Mouse (Mus musculus) heart, adult 2 months (tissue): ENCODE measurements around the gene Crabp1. TPM values are rescaled to one million over a fixed set of nuclear protein-coding genes. Genes with fewer than 3 reads are reported as not detected.

ENCODE experiments used
- DNase-seq, 2 experiments: peaks; one replicate each; pipeline ENCODE4 v3.0.0; 2021
- H3K27ac ChIP-seq: fragments of 200-600 bp; 2 replicates; pipeline ENCODE4 v1.8.1; 2022
- H3K27me3 ChIP-seq: fragments of 200-500 bp; 2 replicates; pipeline ENCODE4 v1.6.1; 2012; ENCODE audit warnings: mild to moderate bottlenecking, low read length, inconsistent platforms, mixed read lengths; ENCODE audit not compliant: control insufficient read depth, insufficient read depth
- H3K36me3 ChIP-seq: fragments of 200-500 bp; 2 replicates; pipeline ENCODE4 v1.6.1; 2012; ENCODE audit warnings: low read length, inconsistent platforms; ENCODE audit not compliant: control insufficient read depth, insufficient read depth
- H3K4me1 ChIP-seq: fragments of 200-500 bp; 2 replicates; pipeline ENCODE4 v1.6.1; 2011; ENCODE audit warnings: low read length; ENCODE audit not compliant: control insufficient read depth, insufficient read depth
- H3K4me3 ChIP-seq: fragments of 200-600 bp; 2 replicates; pipeline ENCODE4 v1.8.1; 2022
- H3K79me2 ChIP-seq: fragments of 200-500 bp; replicated peaks from 2 replicates; pipeline ENCODE4 v1.6.1; 2012; ENCODE audit warnings: mild to moderate bottlenecking, inconsistent platforms, low read length, moderate library complexity, mixed read lengths; ENCODE audit not compliant: control insufficient read depth, insufficient read depth
- H3K9ac ChIP-seq: fragments of 200-500 bp; 2 replicates; pipeline ENCODE4 v1.6.1; 2012; ENCODE audit warnings: low read depth, mild to moderate bottlenecking, control low read depth, inconsistent platforms, low read length, mixed read lengths
- CTCF ChIP-seq: fragments of 200-600 bp; IDR thresholded peaks from 2 replicates; pipeline ENCODE4 v1.8.1; 2022; ENCODE audit warnings: antibody characterized with exemption, mild to moderate bottlenecking, moderate library complexity
- EP300 ChIP-seq: fragments of 200-500 bp; IDR thresholded peaks from 2 replicates; pipeline ENCODE4 v1.6.1; 2011; ENCODE audit warnings: low read depth, low read length, control low read depth; ENCODE audit not compliant: insufficient read depth
- POLR2A ChIP-seq: fragments of 200-500 bp; IDR thresholded peaks from 2 replicates; pipeline ENCODE4 v1.6.1; 2011; ENCODE audit warnings: mild to moderate bottlenecking, low read depth, low read length, control low read depth; ENCODE audit not compliant: insufficient read depth
- WGBS: fragments of 180-500 bp; shearing (Covaris S2); methylation state at CpG from one replicate; pipeline ENCODE4 v1.1.7; 2018; 5-methylcytosine and 5-hydroxymethylcytosine counted together
- intact Hi-C: fragments of 180-260 bp; cut with DNase I; formaldehyde crosslinking; loops from one replicate; pipeline ENCODE4 v1.15.1; 2025
- long read RNA-seq: library from polyadenylated mRNA; stranded (forward); transcript quantifications from one replicate; pipeline ENCODE4 v2.0.0, GENCODE M21; 2021
- polyA plus RNA-seq: library from polyadenylated mRNA; depleted of rRNA; stranded (reverse); fragments of >200 nt; gene quantifications from 2 replicates; pipeline ENCODE4 v1.2.3, GENCODE M21; 2012; rRNA removed
- total RNA-seq, 2 experiments: library from RNA; stranded (reverse); gene quantifications; 2 replicates each; pipeline ENCODE4 v1.2.3; 2021

The Crabp1 gene
- total RNA-seq (not detected), polyA plus RNA-seq (0.23 TPM in 1 of 2 replicates, not detected in the other)
- long read RNA-seq, result 0 reads

DNA sequence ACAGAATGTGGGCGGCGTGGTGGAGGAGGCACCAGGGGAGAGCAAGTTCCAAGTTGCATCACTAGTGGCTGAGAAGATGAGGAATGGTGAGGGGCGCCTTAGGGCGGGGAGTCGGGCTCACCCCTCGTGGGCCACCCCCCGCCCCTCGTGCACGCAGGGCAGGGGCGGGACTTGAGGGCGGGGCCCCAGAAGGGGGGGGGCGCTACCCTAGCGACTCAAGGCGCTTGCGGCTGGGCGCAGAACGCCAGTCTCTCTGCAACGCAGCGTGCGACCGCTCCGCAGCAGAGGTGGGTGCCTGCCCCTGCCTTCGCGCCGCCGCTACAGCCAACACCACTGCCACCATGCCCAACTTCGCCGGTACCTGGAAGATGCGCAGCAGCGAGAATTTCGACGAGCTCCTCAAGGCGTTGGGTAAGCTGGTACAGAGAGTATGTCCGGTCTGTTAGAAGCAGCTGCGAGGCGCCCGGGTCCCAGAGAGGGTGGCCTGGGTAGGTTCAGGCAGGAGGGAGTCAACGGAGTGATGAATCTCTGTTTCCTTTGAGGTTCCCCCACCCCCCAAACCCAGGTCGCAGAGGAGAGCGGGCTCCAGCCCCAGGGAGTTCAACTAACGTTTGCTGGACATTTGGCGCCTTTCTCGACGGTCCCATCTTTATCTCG, at the start of gene Crabp1:
Crabp1 (plus strand) TSS at position 188 of the 657 bp plus-strand sequence.
- DNase-seq, result no peak
- Histone ChIP-seq H3K9ac (no peak within 1 kb of the TSS), H3K4me3 (no peak within 1 kb of the TSS), H3K4me1 (no peaks in the 10 kb centered on the region), H3K36me3 (no peaks in the 10 kb centered on the region), H3K79me2 (no peaks in the 10 kb centered on the region), H3K27ac (no peak within 1 kb of the TSS), H3K27me3 (peaks cover 6% of the 10 kb centered on the region)
- TF ChIP-seq CTCF (no peak), POLR2A (no peak), EP300 (no peak)
- 2% methylated on average over 45 of the region's 45 CpGs for WGBS
- intact Hi-C loops, result no loop called here

DNA sequence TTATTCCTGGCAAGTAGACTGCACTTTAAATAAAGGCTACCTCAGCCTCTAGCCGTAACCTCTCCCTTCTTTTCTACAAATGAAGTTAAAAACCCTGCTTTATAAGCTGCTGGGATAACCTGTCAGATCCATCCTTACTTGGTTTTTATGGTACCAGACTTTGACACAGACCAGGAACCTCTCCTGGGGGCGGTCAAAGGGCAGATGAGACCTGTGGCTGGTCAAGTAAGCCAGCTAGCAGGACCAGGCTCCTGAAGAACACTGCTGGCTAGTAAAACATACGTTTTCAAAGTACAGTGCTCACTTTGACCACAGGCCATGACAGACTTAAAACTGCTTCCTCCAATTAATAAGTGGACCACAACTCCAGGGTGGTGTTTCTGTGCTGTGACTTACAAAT, 48.8 kb upstream of the Crabp1 start:
- DNase-seq, result no peak
- H3K36me3 ChIP-seq, result peaks cover 3% of the 10 kb centered on the region; the same call in 1 of the 2 replicates
- H3K4me1 ChIP-seq, result no peaks in the 10 kb centered on the region
- H3K27me3 ChIP-seq, result no peaks in the 10 kb centered on the region
- H3K4me3 ChIP-seq, result no peak overlapping the region
- H3K79me2 ChIP-seq, result no peaks in the 10 kb centered on the region
- 85% methylated on average over 3 of the region's 3 CpGs for WGBS
- no peak overlapping the region for H3K27ac ChIP-seq
- intact Hi-C loops, result no loop called here
- H3K9ac ChIP-seq, result no peak overlapping the region
- TF ChIP-seq POLR2A (no peak), CTCF (no peak), EP300 (no peak)

DNA sequence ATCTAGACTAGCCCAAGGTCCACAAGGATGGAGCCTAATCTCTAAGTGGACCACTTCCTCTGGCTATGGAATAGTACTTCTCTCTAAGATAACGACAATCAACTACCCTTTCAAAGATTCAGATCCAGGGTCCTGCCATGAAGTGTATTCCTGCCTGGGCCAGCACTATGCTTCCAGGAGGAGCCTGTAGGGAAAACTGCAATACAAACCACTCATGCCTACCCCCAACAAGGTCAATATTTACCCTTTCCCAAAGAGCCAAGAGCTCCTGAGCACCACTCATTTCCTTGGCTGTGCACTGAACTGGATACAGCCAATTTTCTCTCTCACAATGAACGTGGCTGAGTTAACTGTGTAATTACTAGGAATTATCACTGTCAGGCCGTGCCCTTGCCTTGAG, 47.0 kb upstream of the Crabp1 start:
- Histone ChIP-seq H3K9ac (no peak overlapping the region), H3K27ac (no peak overlapping the region), H3K4me1 (no peaks in the 10 kb centered on the region), H3K4me3 (no peak overlapping the region), H3K79me2 (no peaks in the 10 kb centered on the region), H3K27me3 (no peaks in the 10 kb centered on the region), H3K36me3 (peaks cover 3% of the 10 kb centered on the region; the same call in 1 of the 2 replicates)
- no peak for TF ChIP-seq EP300
- TF ChIP-seq POLR2A, result no peak
- TF ChIP-seq CTCF, result no peak
- DNase-seq, result no peak
- intact Hi-C loops, result no loop called here
- 71% methylated on average over 3 of the region's 3 CpGs for WGBS

DNA sequence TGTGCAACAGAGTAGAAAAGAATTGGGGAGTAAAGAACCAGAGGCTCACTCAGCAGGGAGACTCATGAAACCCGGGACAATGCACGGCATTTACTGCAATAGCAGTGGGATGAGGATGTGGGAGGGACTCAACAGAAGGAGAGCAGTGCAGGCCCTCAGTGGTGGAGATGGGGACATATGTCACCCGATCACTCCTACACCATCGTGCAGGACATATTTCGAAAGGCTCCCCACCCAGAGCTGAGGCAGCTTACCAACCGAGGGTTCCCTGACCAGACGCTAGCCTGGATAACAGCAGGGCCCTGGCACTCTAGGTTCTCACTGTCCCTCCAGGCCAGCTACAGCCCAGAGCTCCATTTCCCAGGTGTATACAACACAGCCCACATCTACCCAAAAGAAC, 42.4 kb upstream of the Crabp1 start:
- Histone ChIP-seq H3K36me3 (no peaks in the 10 kb centered on the region; the same call in none of the 2 replicates), H3K9ac (no peak overlapping the region), H3K27me3 (no peaks in the 10 kb centered on the region), H3K79me2 (no peaks in the 10 kb centered on the region), H3K4me3 (no peak overlapping the region), H3K27ac (no peak overlapping the region), H3K4me1 (no peaks in the 10 kb centered on the region)
- no peak for TF ChIP-seq EP300
- no peak for TF ChIP-seq CTCF
- TF ChIP-seq POLR2A, result no peak
- DNase-seq, result no peak
- intact Hi-C loops, result no loop called here
- WGBS, result 82% methylated on average over 7 of the region's 7 CpGs

DNA sequence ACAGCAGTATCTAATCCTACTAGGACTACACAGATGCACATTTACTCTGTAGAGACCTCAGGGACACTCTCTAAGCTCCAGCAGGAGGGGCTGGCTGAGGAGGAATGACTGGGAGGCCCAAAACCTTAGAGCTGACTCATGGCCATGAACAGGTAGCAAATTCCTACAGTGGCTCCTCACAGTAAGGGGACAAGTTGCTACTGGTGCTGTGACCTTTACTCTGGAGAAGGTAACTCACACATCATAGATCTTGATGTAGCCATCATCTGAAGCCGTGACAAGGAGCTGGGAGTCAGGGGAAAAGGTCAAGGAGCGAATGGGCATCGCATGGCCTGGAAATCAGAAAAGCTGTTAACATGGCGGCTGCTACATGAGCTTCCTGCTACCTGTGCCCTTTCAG, 42.0 kb upstream of the Crabp1 start:
- no peak for TF ChIP-seq EP300
- TF ChIP-seq CTCF, result no peak
- TF ChIP-seq POLR2A, result no peak
- no peaks in the 10 kb centered on the region for H3K79me2 ChIP-seq
- intact Hi-C loops, result no loop called here
- no peaks in the 10 kb centered on the region for H3K4me1 ChIP-seq
- H3K9ac ChIP-seq, result no peak overlapping the region
- no peaks in the 10 kb centered on the region; the same call in none of the 2 replicates for H3K36me3 ChIP-seq
- DNase-seq, result no peak
- no peak overlapping the region for H3K4me3 ChIP-seq
- no peaks in the 10 kb centered on the region for H3K27me3 ChIP-seq
- H3K27ac ChIP-seq, result no peak overlapping the region
- WGBS, result 95% methylated on average over 4 of the region's 4 CpGs

DNA sequence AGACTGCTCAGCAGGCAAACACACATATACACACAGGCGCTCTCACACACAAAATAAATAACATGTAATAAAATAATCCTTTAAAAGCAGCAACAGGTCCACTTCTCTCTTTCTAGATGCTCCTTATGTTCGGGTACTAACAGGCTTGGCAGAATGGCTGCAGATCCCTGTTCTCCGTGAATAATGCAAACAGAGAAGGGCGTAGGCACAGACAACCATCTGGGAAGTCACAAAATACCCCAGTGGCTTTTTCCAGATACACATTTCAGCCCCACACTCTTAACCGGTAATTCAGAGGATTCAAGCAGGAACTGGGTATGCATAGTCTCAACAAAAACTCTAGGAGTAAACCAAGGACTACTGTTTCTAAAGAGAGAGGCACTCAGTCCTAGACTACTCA, 38.2 kb upstream of the Crabp1 start:
- Histone ChIP-seq H3K27me3 (no peaks in the 10 kb centered on the region), H3K27ac (no peak overlapping the region), H3K9ac (no peak overlapping the region), H3K36me3 (no peaks in the 10 kb centered on the region; the same call in none of the 2 replicates), H3K4me1 (no peaks in the 10 kb centered on the region), H3K79me2 (no peaks in the 10 kb centered on the region), H3K4me3 (no peak overlapping the region)
- no peak for DNase-seq
- no peak for TF ChIP-seq POLR2A
- no peak for TF ChIP-seq EP300
- TF ChIP-seq CTCF, result no peak
- intact Hi-C loops, result no loop called here
- WGBS, result 87% methylated on average over 5 of the region's 5 CpGs
